Mouse (Mus musculus) urinary bladder, postnatal 10 days (tissue): ENCODE results near the gene Snx17.

ENCODE experiments used
- DNase-seq: peaks from one replicate; pipeline ENCODE4 v3.0.0; 2022; ENCODE audit warnings: low spot score

Gene Snx17

GRCm38 (mm10) chr5:31192939-31193630, at the start of gene Snx17, which contains the start of gene Eif2b4:
TSS of gene Snx17 (plus strand) at chr5:31193227.
TSS of gene Eif2b4 (minus strand) at chr5:31193430.
- peak; percentile 98 for DNase-seq

- no peak for DNase-seq
Measured at GRCm38 (mm10) chr5:31149781-31150180, 43.2 kb upstream of the Snx17 start.

- no peak for DNase-seq
Measured at GRCm38 (mm10) chr5:31151746-31152145, 41.3 kb upstream of the Snx17 start.

- no peak for DNase-seq
Measured at GRCm38 (mm10) chr5:31153516-31154151, 39.4 kb upstream of the Snx17 start.

GRCm38 (mm10) chr5:31154152-31154553, 38.9 kb upstream of the Snx17 start, which contains the start of gene Mpv17:
TSS of gene Mpv17 (minus strand) at chr5:31154251.
- peak; percentile 46 for DNase-seq

- DNase-seq, result no peak
Measured at GRCm38 (mm10) chr5:31162462-31162861, 30.6 kb upstream of the Snx17 start.

- DNase-seq, result no peak
Measured at GRCm38 (mm10) chr5:31164878-31165277, 28.1 kb upstream of the Snx17 start.

GRCm38 (mm10) chr5:31168630-31169029, 24.4 kb upstream of the Snx17 start:
- DNase-seq, result no peak

- DNase-seq, result no peak
Measured at GRCm38 (mm10) chr5:31179301-31179765, 13.7 kb upstream of the Snx17 start.

GRCm38 (mm10) chr5:31179766-31180630, 13.0 kb upstream of the Snx17 start, which contains the start of the genes Gm29609 and Gtf3c2:
TSS of gene Gm29609 (minus strand) at chr5:31179911.
TSS of gene Gtf3c2 (minus strand) at chr5:31180144.
- DNase-seq, result peak; percentile 80

GRCm38 (mm10) chr5:31181183-31181770, 11.8 kb upstream of the Snx17 start:
- no peak for DNase-seq

- DNase-seq, result no peak
Measured at GRCm38 (mm10) chr5:31183678-31184077, 9.3 kb upstream of the Snx17 start.

GRCm38 (mm10) chr5:31188223-31188840, 4.7 kb upstream of the Snx17 start:
- no peak for DNase-seq

- DNase-seq, result no peak
Measured at GRCm38 (mm10) chr5:31190201-31190600, 2.8 kb upstream of the Snx17 start.

- peak; percentile 39 for DNase-seq
Measured at GRCm38 (mm10) chr5:31192045-31192938, 735 bp upstream of the Snx17 start.

- no peak for DNase-seq
Measured at GRCm38 (mm10) chr5:31193631-31194281, 729 bp downstream of the Snx17 start.

- no peak for DNase-seq
Measured at GRCm38 (mm10) chr5:31194486-31195485, 1.8 kb downstream of the Snx17 start.

GRCm38 (mm10) chr5:31195671-31196070, 2.6 kb downstream of the Snx17 start:
- DNase-seq, result no peak

- no peak for DNase-seq
Measured at GRCm38 (mm10) chr5:31196207-31196606, 3.2 kb downstream of the Snx17 start.
